Mouse (Mus musculus): Measurements from ENCODE around the gene Gse1. TPM values are rescaled to one million over a fixed set of nuclear protein-coding genes. Genes with fewer than 3 reads are reported as not detected.

Gene Gse1
- polyA plus RNA-seq, 1 experiment from 2014 or later: 15.4 TPM

GRCm38 (mm10) chr8:120381865-120382264 is 153.6 kb downstream of the Gse1 start:
- no peak for ATAC-seq (ENCODE audit: low FRiP score, low read depth)
- H3K4me1 ChIP-seq (replicated peaks): peaks cover 66% of the 10 kb centered on the region

DNA sequence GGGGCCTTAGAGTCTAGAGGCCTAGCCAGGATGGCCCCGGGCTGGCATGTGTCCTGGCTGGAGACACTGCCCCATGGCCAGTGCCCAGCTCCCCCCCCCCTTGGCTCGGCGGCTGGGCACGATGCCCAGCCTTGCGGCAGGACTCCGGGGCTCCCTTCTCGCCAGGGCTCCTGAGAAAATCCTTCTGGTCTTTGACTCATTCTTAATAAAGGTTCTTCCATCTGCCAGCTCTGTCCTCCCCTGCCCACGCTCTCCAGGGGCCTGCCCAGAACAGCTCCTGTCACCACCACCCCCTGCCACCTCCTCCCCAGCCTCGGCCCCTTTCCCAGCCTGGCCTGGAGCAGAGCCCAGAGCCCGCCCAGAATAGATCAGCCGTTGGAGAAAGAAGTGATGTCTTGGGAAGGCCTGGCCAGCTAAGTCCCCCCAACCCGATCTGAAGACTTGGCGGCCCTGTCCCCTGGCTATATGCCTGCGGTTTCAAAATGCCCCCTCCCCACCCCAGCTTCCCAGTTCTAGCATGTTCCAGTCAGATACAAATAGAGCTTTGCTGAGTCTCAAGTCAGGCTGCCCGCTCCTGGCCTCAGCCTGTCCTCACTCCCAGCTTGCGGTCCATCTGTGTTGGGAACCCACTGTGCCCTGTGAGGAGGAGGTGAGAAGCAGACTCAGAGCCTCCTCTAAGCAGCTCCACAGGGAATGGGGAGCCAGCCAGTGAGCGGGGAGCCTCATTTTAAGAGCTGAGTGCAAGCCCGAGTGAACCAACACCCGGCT is 154.4 kb downstream of the Gse1 start:
- peaks cover 58% of the 10 kb centered on the region for H3K4me1 ChIP-seq (replicated peaks)
- no peak overlapping the region for H3K9ac ChIP-seq
- 34% methylated on average over 19 of the region's 19 CpGs for WGBS
- no peaks in the 10 kb centered on the region for H3K27me3 ChIP-seq
- H3K4me2 ChIP-seq: no peak overlapping the region
- no peak overlapping the region for H3K4me3 ChIP-seq
- no peaks in the 10 kb centered on the region for H3K9me3 ChIP-seq
- H3K27ac ChIP-seq (replicated peaks): peak overlapping the region; percentile 82
- H3K36me3 ChIP-seq: no peaks in the 10 kb centered on the region
- ATAC-seq (ENCODE audit: low FRiP score, low read depth): peak; percentile 92

More at GRCm38 (mm10) chr8:120381865-120382264, 153.6 kb downstream of the Gse1 start:
- Histone ChIP-seq H3K36me3 (no peaks in the 10 kb centered on the region), H3K9ac (no peak overlapping the region), H3K27me3 (no peaks in the 10 kb centered on the region), H3K4me3 (no peak overlapping the region), H3K4me2 (no peak overlapping the region), H3K9me3 (no peaks in the 10 kb centered on the region), H3K27ac (replicated peaks) (peak overlapping the region; percentile 82)
- WGBS: 17% methylated on average over 4 of the region's 4 CpGs

DNA sequence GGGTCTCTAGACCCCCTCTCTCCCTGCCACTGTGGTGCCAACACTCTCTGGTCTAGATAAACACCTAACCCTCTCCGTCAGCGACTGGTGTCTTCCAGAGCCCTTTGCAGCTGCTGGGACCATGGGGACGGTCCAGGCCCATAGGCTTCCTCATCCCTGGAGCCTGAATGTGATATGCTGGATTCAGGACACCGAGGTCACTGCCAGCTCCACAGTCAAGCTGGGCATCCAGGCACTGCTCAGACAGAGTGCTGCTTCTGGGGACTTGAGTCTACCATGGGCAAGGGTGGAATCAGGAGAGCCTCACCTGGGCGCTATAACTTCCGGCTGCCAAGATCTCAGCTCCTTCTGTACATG is 154.9 kb downstream of the Gse1 start:
- Histone ChIP-seq H3K9me3 (no peaks in the 10 kb centered on the region), H3K4me2 (no peak overlapping the region), H3K36me3 (no peaks in the 10 kb centered on the region), H3K9ac (no peak overlapping the region), H3K27ac (replicated peaks) (peak overlapping the region; percentile 82), H3K4me3 (no peak overlapping the region), H3K27me3 (no peaks in the 10 kb centered on the region), H3K4me1 (replicated peaks) (peaks cover 57% of the 10 kb centered on the region)
- 59% methylated on average over 6 of the region's 6 CpGs for WGBS
- ATAC-seq (ENCODE audit: low FRiP score, low read depth): no peak

- H3K27ac ChIP-seq (replicated peaks): peak overlapping the region; percentile 82; the same call in 1 of the 2 replicates
- no peak overlapping the region for H3K9ac ChIP-seq
- no peaks in the 10 kb centered on the region for H3K9me3 ChIP-seq
- no peaks in the 10 kb centered on the region for H3K36me3 ChIP-seq
- no peak overlapping the region for H3K4me3 ChIP-seq
- no peaks in the 10 kb centered on the region for H3K27me3 ChIP-seq
- H3K4me1 ChIP-seq (replicated peaks): peaks cover 55% of the 10 kb centered on the region
- no peak overlapping the region for H3K4me2 ChIP-seq
- no peak for ATAC-seq (ENCODE audit: low FRiP score, low read depth)
- WGBS: 43% methylated on average over 6 of the region's 6 CpGs
These were observed 155.5 kb downstream of the Gse1 start for GRCm38 (mm10) chr8:120383713-120384112.

DNA sequence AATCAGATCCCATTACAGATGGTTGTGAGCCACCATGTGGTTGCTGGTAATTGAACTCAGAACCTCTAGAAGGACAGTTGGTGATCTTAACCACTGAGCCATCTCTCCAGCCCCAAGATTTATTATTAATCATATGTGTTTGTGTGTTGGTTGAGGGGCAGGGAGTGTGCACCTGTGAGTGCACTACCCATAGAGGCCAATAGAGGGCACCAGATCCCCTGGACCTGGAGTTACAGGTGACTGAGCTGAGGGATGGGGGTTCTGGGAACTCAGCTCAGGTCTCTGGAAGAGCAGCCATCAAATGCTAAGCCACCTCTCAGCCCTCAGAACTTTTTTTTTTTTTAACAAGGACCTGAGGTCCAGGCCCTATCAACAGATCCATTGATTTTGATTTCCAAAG is 156.5 kb downstream of the Gse1 start:
- no peak overlapping the region for H3K9ac ChIP-seq
- peaks cover 45% of the 10 kb centered on the region for H3K4me1 ChIP-seq (replicated peaks)
- no peaks in the 10 kb centered on the region for H3K36me3 ChIP-seq
- H3K9me3 ChIP-seq: no peaks in the 10 kb centered on the region
- ATAC-seq (ENCODE audit: low FRiP score, low read depth): no peak
- no peak overlapping the region for H3K4me2 ChIP-seq
- H3K4me3 ChIP-seq: no peak overlapping the region
- H3K27ac ChIP-seq (replicated peaks): no peak overlapping the region
- H3K27me3 ChIP-seq: no peaks in the 10 kb centered on the region

GRCm38 (mm10) chr8:120388246-120388645 is 160.0 kb downstream of the Gse1 start:
- H3K4me2 ChIP-seq: no peak overlapping the region
- no peaks in the 10 kb centered on the region for H3K27me3 ChIP-seq
- H3K27ac ChIP-seq (replicated peaks): no peak overlapping the region
- H3K9ac ChIP-seq: no peak overlapping the region
- peaks cover 32% of the 10 kb centered on the region for H3K4me1 ChIP-seq (replicated peaks)
- no peaks in the 10 kb centered on the region for H3K36me3 ChIP-seq
- ATAC-seq (ENCODE audit: low FRiP score, low read depth): no peak
- 67% methylated on average over 6 of the region's 6 CpGs for WGBS
- no peaks in the 10 kb centered on the region for H3K9me3 ChIP-seq
- no peak overlapping the region for H3K4me3 ChIP-seq

GRCm38 (mm10) chr8:120390598-120390997 is 162.3 kb downstream of the Gse1 start:
- no peak overlapping the region for H3K4me3 ChIP-seq
- peaks cover 33% of the 10 kb centered on the region for H3K4me1 ChIP-seq (replicated peaks)
- no peaks in the 10 kb centered on the region for H3K27me3 ChIP-seq
- H3K9me3 ChIP-seq: no peaks in the 10 kb centered on the region
- no peak overlapping the region for H3K4me2 ChIP-seq
- ATAC-seq (ENCODE audit: low FRiP score, low read depth): no peak
- H3K27ac ChIP-seq (replicated peaks): no peak overlapping the region
- H3K9ac ChIP-seq: no peak overlapping the region
- WGBS: 89% methylated on average over 7 of the region's 7 CpGs
- no peaks in the 10 kb centered on the region for H3K36me3 ChIP-seq

DNA sequence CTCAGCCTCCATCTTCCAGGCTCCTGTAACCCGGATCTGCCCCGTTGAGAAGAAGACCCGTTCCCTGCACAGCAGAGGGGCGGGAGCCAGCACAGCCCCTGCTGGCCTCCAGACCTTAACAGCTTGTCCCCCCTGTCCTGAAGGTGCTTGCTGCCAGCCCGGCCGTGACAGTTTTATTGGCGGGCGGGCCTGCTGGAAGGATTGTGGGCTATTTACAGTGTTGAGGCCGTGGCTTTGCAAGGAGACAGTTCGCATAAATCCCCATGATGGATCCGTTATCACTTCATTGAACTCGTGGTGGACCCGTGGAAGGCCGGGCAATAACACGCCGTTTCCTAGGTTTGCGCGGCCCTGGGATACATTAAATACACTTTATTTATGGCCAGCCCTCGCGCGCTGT is 163.6 kb downstream of the Gse1 start:
- Histone ChIP-seq H3K4me3 (no peak overlapping the region), H3K9me3 (no peaks in the 10 kb centered on the region), H3K27me3 (no peaks in the 10 kb centered on the region), H3K4me2 (no peak overlapping the region), H3K27ac (replicated peaks) (no peak overlapping the region), H3K9ac (no peak overlapping the region), H3K36me3 (no peaks in the 10 kb centered on the region), H3K4me1 (replicated peaks) (peaks cover 36% of the 10 kb centered on the region)
- no peak for ATAC-seq (ENCODE audit: low FRiP score, low read depth)
- 39% methylated on average over 21 of the region's 21 CpGs for WGBS

- Histone ChIP-seq H3K4me2 (no peak overlapping the region), H3K4me3 (no peak overlapping the region), H3K4me1 (replicated peaks) (peaks cover 45% of the 10 kb centered on the region), H3K27ac (replicated peaks) (no peak overlapping the region), H3K27me3 (no peaks in the 10 kb centered on the region), H3K9ac (no peak overlapping the region), H3K36me3 (no peaks in the 10 kb centered on the region), H3K9me3 (no peaks in the 10 kb centered on the region)
- ATAC-seq (ENCODE audit: low FRiP score, low read depth): no peak
- WGBS: 73% methylated on average over 11 of the region's 11 CpGs
These were observed 164.8 kb downstream of the Gse1 start for GRCm38 (mm10) chr8:120393085-120393484.

GRCm38 (mm10) chr8:120393871-120394275 is 165.6 kb downstream of the Gse1 start:
- H3K36me3 ChIP-seq: no peaks in the 10 kb centered on the region
- H3K27me3 ChIP-seq: no peaks in the 10 kb centered on the region
- no peak overlapping the region for H3K4me2 ChIP-seq
- 70% methylated on average over 9 of the region's 9 CpGs for WGBS
- no peak overlapping the region for H3K9ac ChIP-seq
- 0 out of 2 replicates have a peak overlapping the region, but pooled peaks have one; percentile 3 for H3K27ac ChIP-seq (replicated peaks)
- H3K4me3 ChIP-seq: no peak overlapping the region
- ATAC-seq (ENCODE audit: low FRiP score, low read depth): peak; percentile 20; the same call in 1 of the 2 replicates
- H3K4me1 ChIP-seq (replicated peaks): peaks cover 49% of the 10 kb centered on the region
- H3K9me3 ChIP-seq: no peaks in the 10 kb centered on the region

DNA sequence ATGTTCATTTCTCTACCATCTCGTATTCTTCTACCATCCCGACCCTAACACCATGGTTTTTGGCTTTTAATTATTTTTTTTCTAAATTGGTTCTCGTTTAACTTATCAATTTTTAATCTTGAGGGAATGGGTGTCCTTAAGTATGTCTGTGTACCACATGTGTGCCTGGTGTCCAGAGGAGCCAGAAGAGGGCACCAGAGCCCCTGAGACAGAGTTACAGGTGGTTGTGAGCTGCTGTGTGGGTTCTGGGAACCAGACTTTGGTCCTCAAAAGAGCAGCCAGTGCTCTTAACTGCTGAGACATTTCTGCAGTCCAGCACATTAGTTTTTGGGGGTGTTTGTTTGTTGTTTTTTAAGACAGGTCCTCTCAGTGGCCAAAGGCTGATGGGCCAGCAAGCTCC is 167.6 kb downstream of the Gse1 start:
- Histone ChIP-seq H3K9me3 (no peaks in the 10 kb centered on the region), H3K27ac (replicated peaks) (no peak overlapping the region), H3K36me3 (no peaks in the 10 kb centered on the region), H3K9ac (no peak overlapping the region), H3K4me1 (replicated peaks) (peaks cover 64% of the 10 kb centered on the region), H3K4me3 (no peak overlapping the region), H3K27me3 (no peaks in the 10 kb centered on the region), H3K4me2 (no peak overlapping the region)
- no peak for ATAC-seq (ENCODE audit: low FRiP score, low read depth)
- WGBS: 95% methylated on average over 3 of the region's 3 CpGs

GRCm38 (mm10) chr8:120396756-120397155 is 168.5 kb downstream of the Gse1 start:
- Histone ChIP-seq H3K9me3 (no peaks in the 10 kb centered on the region), H3K27me3 (no peaks in the 10 kb centered on the region), H3K4me2 (no peak overlapping the region), H3K27ac (replicated peaks) (no peak overlapping the region), H3K4me1 (replicated peaks) (peaks cover 63% of the 10 kb centered on the region), H3K4me3 (no peak overlapping the region), H3K36me3 (no peaks in the 10 kb centered on the region), H3K9ac (no peak overlapping the region)
- no peak for ATAC-seq (ENCODE audit: low FRiP score, low read depth)
- 31% methylated on average over 3 of the region's 3 CpGs for WGBS
